Mouse (Mus musculus): ENCODE results near the gene Ntng1.

- TF ChIP-seq CTCF (IDR thresholded peaks at IDR 0.05) = no peak
- TF ChIP-seq POLR2A (IDR thresholded peaks at IDR 0.05; ENCODE audit: insufficient read depth, low read depth, low read length) = no peak
These were observed 79.0 kb downstream of the Ntng1 start for GRCm38 (mm10) chr3:110064709-110065256.

Data from heart, adult 2 months (tissue).